Mouse (Mus musculus) heart, postnatal 4 days (tissue): ENCODE data around the gene Pak7. TPM values are rescaled to one million over a fixed set of nuclear protein-coding genes. Genes with fewer than 3 reads are reported as not detected.
"Not testable (repeated sequence)": the region's sequence is repeated elsewhere in the genome, so short reads cannot be mapped to it uniquely, and the experiment has no call there.

ENCODE experiments used
- DNase-seq: peaks from one replicate; pipeline ENCODE4 v3.0.0; 2021
- total RNA-seq, 2 experiments: library from RNA; stranded (reverse); gene quantifications; 2 replicates each; pipeline ENCODE4 v1.2.3; 2021

Pak7 gene
- total RNA-seq, result under 1 TPM; 0.34 to 0.41 TPM

- DNase-seq, result peak; percentile 51
Measured at GRCm38 (mm10) chr2:136387181-136388131, at the start of gene Pak7. Pak7 (minus strand) TSS chr2:136387967.

GRCm38 (mm10) chr2:136425561-136425960, 37.8 kb upstream of the Pak7 start:
- DNase-seq, result no peak

- DNase-seq, result no peak
Measured at GRCm38 (mm10) chr2:136419543-136419942, 31.8 kb upstream of the Pak7 start.

DNA sequence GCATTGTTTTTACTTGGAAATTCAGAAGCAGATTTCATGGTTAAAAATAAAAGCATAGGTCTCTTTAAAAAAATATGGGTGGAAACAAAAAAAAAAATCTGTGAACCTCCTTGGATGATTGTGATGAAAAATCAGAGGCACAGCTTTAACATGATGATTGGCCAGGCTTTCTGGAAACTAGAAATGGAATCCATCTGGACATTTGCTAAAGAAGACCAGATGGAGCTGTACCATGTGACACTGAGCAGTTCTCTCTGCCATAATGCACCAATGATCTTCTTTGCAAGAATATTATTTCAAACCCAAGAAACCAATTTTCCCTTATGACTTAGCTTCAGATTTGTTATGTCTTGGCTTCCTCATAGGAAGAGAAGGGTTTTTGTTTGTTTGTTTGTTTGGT, 28.6 kb upstream of the Pak7 start:
- DNase-seq, result no peak

- no peak for DNase-seq
Measured at GRCm38 (mm10) chr2:136402587-136402986, 14.8 kb upstream of the Pak7 start.

DNA sequence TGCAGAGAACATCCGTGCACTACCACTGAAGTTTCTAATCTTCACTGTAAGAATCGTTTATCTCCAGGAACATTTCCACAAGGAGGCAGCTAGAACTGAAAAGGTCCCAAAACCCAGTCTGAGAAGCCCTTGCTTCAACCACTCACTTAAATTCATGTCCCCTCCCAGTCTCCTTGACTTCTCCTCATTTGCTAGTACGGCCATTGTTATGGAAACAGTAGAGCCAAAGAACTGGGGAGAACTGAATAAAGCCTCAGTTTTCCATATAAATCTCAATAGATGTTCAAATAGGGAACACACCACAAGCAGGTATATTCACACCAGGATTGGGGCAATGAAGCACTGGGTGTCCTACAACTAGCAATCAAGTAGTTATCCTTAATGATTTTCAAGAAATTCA, 12.4 kb downstream of the Pak7 start:
- no peak for DNase-seq

- DNase-seq, result no peak
Measured at GRCm38 (mm10) chr2:136372361-136372760, 15.4 kb downstream of the Pak7 start.

GRCm38 (mm10) chr2:136351393-136352096, 36.2 kb downstream of the Pak7 start:
- DNase-seq, result no peak

- no peak for DNase-seq
Measured at GRCm38 (mm10) chr2:136350459-136350858, 37.3 kb downstream of the Pak7 start.

- peak; percentile 6 for DNase-seq
Measured at GRCm38 (mm10) chr2:136349671-136350275, 38.0 kb downstream of the Pak7 start.

- not testable (repeated sequence) for DNase-seq
Measured at GRCm38 (mm10) chr2:136344240-136344780, 43.5 kb downstream of the Pak7 start.

DNA sequence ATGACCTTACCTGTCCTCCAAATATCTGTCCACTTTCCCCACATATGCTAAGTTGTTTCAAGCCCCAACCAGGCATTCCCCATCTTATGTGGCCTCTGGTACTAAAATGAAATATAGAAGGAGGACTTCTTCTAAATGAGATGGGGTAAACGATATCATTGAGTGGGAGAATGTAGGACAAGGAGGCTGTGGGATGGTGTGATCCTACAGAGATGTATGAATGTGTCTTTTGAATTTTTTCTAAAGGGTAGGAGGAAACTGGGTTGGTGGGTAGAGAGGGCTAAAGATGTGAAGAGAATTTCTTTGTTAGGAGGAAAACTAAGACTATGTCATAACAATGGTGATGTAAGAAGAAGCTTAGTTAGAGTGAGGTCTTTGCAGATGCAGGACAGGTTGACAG, 57.8 kb downstream of the Pak7 start:
- no peak for DNase-seq

DNA sequence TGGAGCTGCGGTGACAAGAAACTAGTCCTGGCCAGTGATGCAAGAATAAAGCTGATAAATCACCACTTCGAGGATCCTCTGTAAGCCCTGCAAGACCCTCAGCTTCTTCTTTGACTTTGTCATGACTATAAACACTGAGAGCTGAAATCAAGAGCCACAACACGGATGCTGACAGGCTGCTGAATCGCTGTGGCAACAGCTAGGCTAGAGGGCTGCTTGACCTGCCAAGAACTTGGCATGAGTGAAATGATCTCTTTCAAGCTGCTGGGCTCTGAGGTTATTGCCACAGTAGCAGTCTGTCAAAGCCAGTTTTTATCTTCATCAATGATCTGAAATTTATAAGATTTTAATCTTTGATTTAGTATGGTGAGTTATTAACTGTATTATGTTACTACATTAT, 62.1 kb downstream of the Pak7 start:
- no peak for DNase-seq

DNA sequence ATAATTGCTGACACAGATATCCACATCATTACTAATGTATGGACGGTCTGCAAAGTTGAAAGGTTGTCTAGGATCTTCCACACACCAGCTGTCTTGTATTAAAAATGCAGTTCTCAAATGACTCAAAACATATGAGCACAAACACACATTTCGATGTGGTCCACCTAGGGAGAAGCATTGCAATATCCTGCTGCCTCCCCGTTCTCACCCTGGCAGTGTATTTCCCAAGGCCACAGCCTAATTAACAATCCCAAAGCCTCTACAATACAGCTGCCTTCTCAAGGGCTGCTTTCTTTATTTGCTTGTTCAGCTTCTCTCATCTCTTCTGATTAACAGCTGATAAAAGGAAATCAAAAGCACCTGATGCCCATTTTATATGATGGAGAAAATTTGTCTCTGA, 78.5 kb downstream of the Pak7 start:
- no peak for DNase-seq

DNA sequence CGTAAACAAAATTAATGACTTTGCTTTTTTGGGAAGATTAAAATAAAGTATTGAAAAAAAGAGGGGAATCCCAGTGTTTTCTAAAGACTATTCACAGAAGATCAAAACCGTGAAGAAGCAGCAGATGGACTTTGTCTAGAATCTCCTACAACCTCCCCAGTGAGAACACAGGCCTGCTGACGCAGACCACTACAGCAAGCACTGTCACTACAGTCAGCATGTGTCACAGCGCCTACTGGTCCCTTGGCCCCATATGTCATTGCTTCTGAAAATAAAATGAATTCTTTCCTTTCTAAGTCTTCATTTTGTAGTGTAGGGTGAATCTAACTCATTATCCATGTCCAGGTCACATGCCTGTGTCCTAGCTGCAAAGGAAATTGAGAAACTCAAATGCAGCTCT, 79.0 kb downstream of the Pak7 start:
- no peak for DNase-seq

DNA sequence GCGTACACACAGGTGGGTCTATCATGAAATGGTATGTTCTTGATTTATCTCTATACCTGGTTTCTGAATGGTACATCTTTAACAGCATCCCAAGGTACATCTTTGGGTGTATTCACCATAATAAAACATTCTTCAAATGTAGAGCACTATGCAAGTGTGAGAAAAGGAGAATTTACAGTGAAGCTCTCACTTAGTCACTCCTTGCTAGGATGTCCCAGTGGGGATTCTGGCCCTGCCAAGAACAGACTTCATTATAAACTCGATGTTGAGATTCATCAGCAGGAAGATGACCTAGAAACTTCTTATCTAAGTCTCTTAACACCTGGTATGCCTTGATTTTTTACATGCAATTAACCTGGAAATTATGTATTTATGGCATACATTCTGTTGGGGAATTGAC, 85.6 kb downstream of the Pak7 start:
- DNase-seq, result no peak

DNA sequence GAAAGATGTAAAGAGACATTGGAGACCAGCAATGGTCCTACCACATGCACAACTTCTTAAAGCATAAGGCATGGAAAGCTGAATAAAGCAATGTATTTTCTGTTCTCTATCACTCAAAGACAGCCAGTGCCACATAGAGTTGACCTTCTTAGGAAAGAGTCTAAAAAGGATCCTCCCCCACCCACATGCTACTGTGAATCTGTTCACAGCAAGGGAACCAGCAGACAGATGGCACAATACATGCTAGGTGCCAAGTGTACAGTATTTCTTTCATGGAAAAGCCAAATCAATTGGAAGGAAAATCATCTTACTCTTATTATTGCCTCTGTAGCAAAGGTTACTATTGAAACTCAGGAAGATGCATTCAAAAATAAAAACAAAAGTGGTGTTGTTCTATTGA, 86.4 kb downstream of the Pak7 start:
- DNase-seq, result no peak

DNA sequence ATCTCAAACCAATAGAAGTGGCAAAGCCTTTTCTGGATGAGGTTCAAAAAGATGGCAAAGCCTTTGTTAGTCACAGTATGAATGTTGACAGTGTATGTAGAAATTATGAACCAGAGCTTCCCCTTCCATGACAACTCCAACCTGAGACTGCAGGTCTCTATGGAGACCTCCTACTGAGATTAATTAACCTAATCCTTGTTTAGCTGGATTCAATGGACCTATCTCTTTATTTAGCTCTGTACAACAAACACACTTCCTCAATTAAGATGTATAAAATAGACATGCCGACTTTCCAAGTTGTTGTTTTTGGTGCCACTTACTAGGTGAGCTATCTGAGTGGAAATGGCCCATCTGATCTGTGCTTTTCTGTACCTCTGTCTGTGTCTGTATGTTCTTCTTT, 90.4 kb downstream of the Pak7 start:
- no peak for DNase-seq

DNA sequence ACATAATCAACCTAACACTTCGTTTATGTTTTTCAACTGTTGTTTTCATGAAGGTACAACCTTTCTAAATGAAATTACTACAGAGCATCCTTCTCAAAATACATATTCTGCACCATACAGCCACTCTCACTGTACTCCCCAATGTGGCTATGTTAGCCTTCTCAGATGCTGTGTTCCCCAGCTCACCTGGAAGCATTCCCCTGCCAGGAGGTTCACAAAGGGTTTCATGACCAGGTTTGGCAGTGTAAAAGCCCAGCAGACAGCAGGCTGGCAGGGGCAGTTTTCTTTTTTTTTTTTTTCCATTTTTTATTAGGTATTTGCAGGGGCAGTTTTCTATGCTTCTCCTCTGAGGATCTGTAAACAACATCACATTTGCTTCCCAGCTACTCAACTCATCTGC, 105.7 kb downstream of the Pak7 start:
- no peak for DNase-seq

- DNase-seq, result not testable (repeated sequence)
Measured at GRCm38 (mm10) chr2:136241960-136242359, 145.8 kb downstream of the Pak7 start.

DNA sequence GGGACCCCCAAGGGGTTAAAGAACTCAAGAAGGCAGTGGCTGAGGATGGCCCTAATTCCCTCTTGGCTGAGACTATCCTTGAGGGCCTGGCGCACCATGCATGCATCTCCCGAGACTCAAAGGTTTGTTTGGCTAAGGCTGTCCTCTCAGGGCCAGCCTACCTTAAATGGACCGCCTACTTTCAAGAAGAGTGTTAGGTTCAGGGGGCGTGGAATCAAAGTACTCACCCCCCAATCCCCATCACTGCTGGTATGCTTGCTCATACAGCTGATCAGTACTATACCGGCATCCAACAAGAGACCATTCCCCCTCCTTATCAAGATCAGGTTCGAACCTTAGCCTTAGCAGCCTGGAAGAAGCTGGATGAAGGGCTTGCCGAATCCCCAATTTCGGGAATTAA, 156.5 kb downstream of the Pak7 start:
- DNase-seq, result no peak

- no peak for DNase-seq
Measured at GRCm38 (mm10) chr2:136204034-136204433, 183.7 kb downstream of the Pak7 start.

- no peak for DNase-seq
Measured at GRCm38 (mm10) chr2:136175030-136175429, 212.7 kb downstream of the Pak7 start.
